Mouse (Mus musculus) T-helper 17 cell (primary cell): ENCODE measurements around the gene AI413582.

ENCODE experiments used
- in situ Hi-C, 2 experiments: fragments of 300-600 bp; cut with MboI, MseI; formaldehyde crosslinking; loops; 1 replicate in 1 of 2; 2 replicates in 1 of 2; pipeline ENCODE4 v1.15.1; 2025; ENCODE audit warnings: high pct_unique_total_duplicates in 2 of 2

Gene AI413582

DNA sequence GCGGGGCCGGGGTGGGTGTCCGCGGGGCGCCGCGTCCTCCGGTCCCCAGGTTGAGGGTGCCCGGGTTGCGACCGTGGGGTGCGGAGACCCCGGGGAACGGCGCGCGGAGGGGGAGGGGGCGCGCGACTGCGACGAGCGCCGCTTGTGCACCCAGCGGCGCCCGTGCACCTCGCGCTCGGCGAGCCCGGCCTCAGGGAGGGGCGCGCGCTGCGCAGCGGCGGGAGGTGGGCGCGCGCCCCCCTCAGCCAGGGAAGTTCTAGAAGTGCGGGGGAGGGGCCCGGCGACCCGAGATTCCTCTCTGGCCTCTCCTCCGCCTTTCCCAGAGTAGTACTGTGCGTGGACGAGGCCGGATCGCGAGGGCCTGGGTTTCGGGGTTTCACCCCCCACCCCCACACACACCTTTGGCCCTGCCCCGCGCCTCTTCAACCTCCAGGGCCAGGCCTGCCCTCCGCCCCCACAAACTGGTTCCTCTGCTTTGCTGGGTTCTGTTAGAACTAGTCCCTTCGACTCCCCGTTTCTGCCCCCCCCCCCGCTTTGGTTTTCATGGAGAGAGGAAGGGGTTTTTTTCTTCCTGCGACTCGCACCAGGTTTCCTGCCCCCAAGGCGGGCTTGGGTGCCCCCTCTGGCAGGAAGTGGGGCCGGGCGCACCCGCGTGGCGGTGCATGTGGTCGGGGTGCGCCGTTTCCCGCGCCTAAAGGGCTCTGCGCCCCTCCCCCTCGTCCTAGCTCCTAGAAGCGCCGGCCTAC, 8.2 kb downstream of the AI413582 start:
- in situ Hi-C loops: loop anchor here in 1 of 2 experiments (10.0 kb wide), 1 partner anchor 1023 kb away; no protein-coding TSS in a partner anchor

- in situ Hi-C loops: loop anchor here in 1 of 2 experiments (10.0 kb wide), 1 partner anchor 1022 kb away; no protein-coding TSS in a partner anchor
Measured at GRCm38 (mm10) chr17:27556315-27557011, 9.1 kb downstream of the AI413582 start, which contains the start of gene Hmga1. TSS of gene Hmga1 (plus strand) at chr17:27556497.

GRCm38 (mm10) chr17:27555512-27556172, 9.9 kb downstream of the AI413582 start:
- in situ Hi-C loops: loop anchor here in 1 of 2 experiments (10.0 kb wide), 1 partner anchor 1021 kb away; no protein-coding TSS in a partner anchor

- in situ Hi-C loops: loop anchor here in 1 of 2 experiments (10.0 kb wide), 1 partner anchor 1020 kb away; no protein-coding TSS in a partner anchor
Measured at GRCm38 (mm10) chr17:27555075-27555511, 10.5 kb downstream of the AI413582 start.

GRCm38 (mm10) chr17:27554062-27554960, 11.2 kb downstream of the AI413582 start:
- in situ Hi-C loops: loop anchor here in 1 of 2 experiments (5.0 to 10.0 kb wide), 2 partner anchors 273 to 1020 kb away; no protein-coding TSS in a partner anchor

- in situ Hi-C loops: loop anchor here in 1 of 2 experiments (5.0 to 10.0 kb wide), 2 partner anchors 275 to 1018 kb away; no protein-coding TSS in a partner anchor
Measured at GRCm38 (mm10) chr17:27552215-27553201, 13.0 kb downstream of the AI413582 start.

DNA sequence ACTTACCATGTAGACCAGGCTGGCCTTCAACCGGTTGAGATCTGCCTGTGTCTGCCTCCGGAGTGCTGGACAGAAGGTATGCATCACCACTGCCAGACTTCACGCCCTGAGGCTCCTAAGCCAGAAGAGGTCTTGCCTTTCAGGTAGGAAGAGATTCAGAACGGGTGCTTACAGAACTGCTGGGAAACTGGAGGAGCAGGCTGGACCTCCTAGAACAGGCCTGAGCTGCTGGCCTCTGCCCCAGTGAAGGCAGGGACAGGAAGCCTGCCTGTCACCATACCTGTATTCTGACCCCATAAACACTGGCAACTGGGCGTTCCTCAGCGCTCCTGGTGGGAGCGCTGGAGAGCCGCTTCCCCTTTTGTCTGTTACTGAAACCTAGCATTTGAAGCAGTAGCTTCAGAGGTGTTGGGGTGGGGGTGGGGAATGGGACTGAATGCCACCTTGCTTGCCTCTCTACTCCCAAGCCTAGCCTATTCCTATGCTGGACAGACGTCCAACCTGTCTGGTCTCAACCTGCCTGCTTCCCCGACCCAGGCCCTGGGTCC, 14.1 kb downstream of the AI413582 start:
- in situ Hi-C loops: loop anchor here in 1 of 2 experiments (5.0 to 10.0 kb wide), 2 partner anchors 276 to 1017 kb away; no protein-coding TSS in a partner anchor

GRCm38 (mm10) chr17:27549234-27549633, 16.3 kb downstream of the AI413582 start:
- in situ Hi-C loops: loop anchor here in 1 of 2 experiments (10.0 kb wide), 1 partner anchor 1724 kb away; the partner anchor contains the start of genes Jmjd8 and Wdr24

- in situ Hi-C loops: loop anchor here in 1 of 2 experiments (10.0 kb wide), 1 partner anchor 1723 kb away; the partner anchor contains the start of genes Jmjd8 and Wdr24
Measured at GRCm38 (mm10) chr17:27547253-27547868, 18.2 kb downstream of the AI413582 start.

DNA sequence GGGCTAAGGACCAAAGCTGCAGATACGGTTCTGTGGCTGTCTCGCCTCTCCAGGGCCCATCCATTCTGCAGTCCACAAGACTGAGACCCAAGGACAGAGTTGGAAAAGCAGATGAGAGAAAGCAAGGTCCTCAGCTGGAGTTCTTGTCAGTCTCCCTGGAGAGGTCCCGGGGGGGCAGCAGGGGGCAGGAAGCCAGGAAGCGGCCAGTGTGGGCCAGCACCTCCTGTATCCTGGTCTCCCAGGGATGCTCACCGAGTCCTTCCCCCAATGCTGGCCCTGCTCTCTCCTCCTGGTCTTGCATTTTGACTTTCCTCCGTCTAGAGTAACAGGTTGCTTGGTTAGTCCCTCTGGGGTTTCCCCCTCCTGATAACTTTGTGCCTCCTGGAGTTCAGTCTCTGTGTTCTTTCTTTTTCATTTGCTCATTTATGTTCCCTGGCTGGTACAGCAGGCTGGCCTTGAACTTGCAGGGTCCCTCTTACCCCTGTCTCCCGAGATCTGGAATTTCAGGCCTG, 18.9 kb downstream of the AI413582 start:
- in situ Hi-C loops: loop anchor here in 1 of 2 experiments (10.0 kb wide), 1 partner anchor 1722 kb away; the partner anchor contains the start of genes Jmjd8 and Wdr24

GRCm38 (mm10) chr17:27545991-27546390, 19.6 kb downstream of the AI413582 start:
- in situ Hi-C loops: loop anchor here in 1 of 2 experiments (10.0 kb wide), 1 partner anchor 1721 kb away; the partner anchor contains the start of genes Jmjd8 and Wdr24

GRCm38 (mm10) chr17:27544551-27544950, 21.0 kb downstream of the AI413582 start:
- in situ Hi-C loops: loop anchor here in 1 of 2 experiments (10.0 kb wide), 1 partner anchor 1720 kb away; the partner anchor contains the start of genes Jmjd8 and Wdr24

- in situ Hi-C loops: loop anchor here in 1 of 2 experiments (10.0 kb wide), 1 partner anchor 1717 kb away; the partner anchor contains the start of genes Jmjd8 and Wdr24
Measured at GRCm38 (mm10) chr17:27541984-27542383, 23.6 kb downstream of the AI413582 start.

GRCm38 (mm10) chr17:27541261-27541660, 24.3 kb downstream of the AI413582 start:
- in situ Hi-C loops: loop anchor here in 1 of 2 experiments (10.0 kb wide), 1 partner anchor 1716 kb away; the partner anchor contains the start of genes Jmjd8 and Wdr24

GRCm38 (mm10) chr17:27534718-27535117, 30.8 kb downstream of the AI413582 start:
- in situ Hi-C loops: loop anchor here in 1 of 2 experiments (10.0 kb wide), 1 partner anchor 60 kb away; no protein-coding TSS in a partner anchor

DNA sequence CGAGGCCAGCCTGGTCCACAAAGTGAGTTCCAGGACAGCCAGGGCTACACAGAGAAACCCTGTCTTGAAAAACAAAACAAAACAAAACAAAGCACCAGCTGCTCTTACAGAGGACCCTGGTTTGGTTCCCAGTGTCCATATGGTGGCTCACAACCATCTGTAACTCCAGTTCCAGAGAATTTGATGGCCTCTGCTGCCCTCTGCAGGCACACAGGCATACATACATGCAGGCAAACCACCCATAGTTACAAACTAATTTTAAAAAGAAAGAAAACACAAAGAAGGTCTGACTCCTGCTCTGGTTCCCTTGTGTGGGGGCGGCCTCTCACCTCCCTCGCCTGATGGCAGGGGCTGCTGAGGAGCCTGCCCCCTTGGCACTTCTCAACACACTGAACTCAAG, 32.2 kb downstream of the AI413582 start:
- in situ Hi-C loops: loop anchor here in 1 of 2 experiments (10.0 kb wide), 1 partner anchor 61 kb away; no protein-coding TSS in a partner anchor

DNA sequence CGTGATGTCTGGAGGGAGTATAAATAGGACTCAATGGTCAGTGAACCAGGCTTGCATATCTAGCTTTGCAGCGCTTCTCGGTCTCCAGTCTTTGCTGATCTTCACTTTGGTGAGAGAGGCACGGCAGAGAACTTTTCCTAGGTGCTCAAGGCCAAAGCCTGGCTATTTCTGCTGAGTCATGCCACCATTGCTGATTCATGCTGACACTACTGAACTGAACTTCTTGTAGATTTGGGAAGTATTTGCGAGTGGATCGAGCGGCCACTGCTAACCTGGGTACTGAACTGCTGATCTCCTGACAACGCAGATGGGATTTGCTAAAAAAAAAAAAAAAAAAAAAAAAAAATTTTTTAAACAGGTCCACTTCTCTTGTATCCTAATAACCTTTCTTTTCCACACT, 33.5 kb downstream of the AI413582 start:
- in situ Hi-C loops: loop anchor here in 1 of 2 experiments (10.0 kb wide), 1 partner anchor 63 kb away; no protein-coding TSS in a partner anchor
